Mouse (Mus musculus) right cerebral cortex, postnatal 10 days (tissue): ENCODE results near the gene Mepe.

Experiments
- DNase-seq, 2 experiments: peaks; one replicate each; pipeline ENCODE4 v3.0.0; 2021; ENCODE audit warnings: low spot score in 2 of 2

Gene Mepe

GRCm38 (mm10) chr5:104325029-104325428 is at the start of gene Mepe:
Mepe (plus strand) TSS chr5:104325329.
- no peak for DNase-seq

- no peak for DNase-seq
Observed at GRCm38 (mm10) chr5:104294201-104294600, 30.9 kb upstream of the Mepe start.

- DNase-seq = peak; percentile 42 to 47
Observed at GRCm38 (mm10) chr5:104298994-104299393, 26.1 kb upstream of the Mepe start, which contains the start of gene Ibsp. Ibsp (plus strand) TSS chr5:104299171.

GRCm38 (mm10) chr5:104314073-104314472 is 11.1 kb upstream of the Mepe start:
- DNase-seq = no peak

GRCm38 (mm10) chr5:104326884-104327283 is 1.8 kb downstream of the Mepe start:
- no peak for DNase-seq

- DNase-seq = no peak
Observed at GRCm38 (mm10) chr5:104327389-104327788, 2.3 kb downstream of the Mepe start.

- no peak for DNase-seq
Observed at GRCm38 (mm10) chr5:104327876-104328275, 2.7 kb downstream of the Mepe start.

- DNase-seq = no peak
Observed at GRCm38 (mm10) chr5:104328317-104328850, 3.3 kb downstream of the Mepe start.

GRCm38 (mm10) chr5:104329381-104329780 is 4.3 kb downstream of the Mepe start:
- DNase-seq = no peak

GRCm38 (mm10) chr5:104330088-104330487 is 5.0 kb downstream of the Mepe start:
- no peak for DNase-seq

GRCm38 (mm10) chr5:104332296-104332695 is 7.2 kb downstream of the Mepe start:
- DNase-seq = no peak

- DNase-seq = peak; percentile 66 to 84
Observed at GRCm38 (mm10) chr5:104333231-104333640, 8.1 kb downstream of the Mepe start.

GRCm38 (mm10) chr5:104333643-104334042 is 8.5 kb downstream of the Mepe start:
- DNase-seq = no peak

- DNase-seq = no peak
Observed at GRCm38 (mm10) chr5:104334516-104334915, 9.4 kb downstream of the Mepe start.

GRCm38 (mm10) chr5:104335962-104336361 is 10.8 kb downstream of the Mepe start:
- no peak for DNase-seq

- DNase-seq = no peak
Observed at GRCm38 (mm10) chr5:104337491-104337890, 12.4 kb downstream of the Mepe start.

GRCm38 (mm10) chr5:104339009-104339408 is 13.9 kb downstream of the Mepe start:
- no peak for DNase-seq

GRCm38 (mm10) chr5:104339706-104340512 is 14.8 kb downstream of the Mepe start:
- DNase-seq = peak in 1 of 2 experiments; percentile 66

- no peak for DNase-seq
Observed at GRCm38 (mm10) chr5:104340513-104340829, 15.3 kb downstream of the Mepe start.

GRCm38 (mm10) chr5:104342881-104343280 is 17.8 kb downstream of the Mepe start:
- DNase-seq = no peak

- no peak for DNase-seq
Observed at GRCm38 (mm10) chr5:104344526-104345240, 19.6 kb downstream of the Mepe start.

GRCm38 (mm10) chr5:104345241-104345630 is 20.1 kb downstream of the Mepe start:
- DNase-seq = no peak

- DNase-seq = peak in 1 of 2 experiments; percentile 49
Observed at GRCm38 (mm10) chr5:104351041-104351440, 25.9 kb downstream of the Mepe start.
